Mouse (Mus musculus) thymus, postnatal 0 days (tissue): ENCODE data around the gene Myo5a. TPM values are rescaled to one million over a fixed set of nuclear protein-coding genes. Genes with fewer than 3 reads are reported as not detected.
"Not testable (repeated sequence)": the region's sequence is repeated elsewhere in the genome, so short reads cannot be mapped to it uniquely, and the experiment has no call there.

Experiments
- DNase-seq: peaks from one replicate; pipeline ENCODE4 v3.0.0-alpha.2; 2015; ENCODE audit warnings: low spot score
- polyA plus RNA-seq: library from polyadenylated mRNA; unstranded; fragments of >200 nt; fragmentation: Nextera tagmentation; extraction: Ambion mirVana; gene quantifications from 2 replicates; pipeline ENCODE4 v1.2.1, GENCODE M21; 2015

Gene Myo5a
- polyA plus RNA-seq, 1 experiment from 2014 or later = 5.7 TPM

DNA sequence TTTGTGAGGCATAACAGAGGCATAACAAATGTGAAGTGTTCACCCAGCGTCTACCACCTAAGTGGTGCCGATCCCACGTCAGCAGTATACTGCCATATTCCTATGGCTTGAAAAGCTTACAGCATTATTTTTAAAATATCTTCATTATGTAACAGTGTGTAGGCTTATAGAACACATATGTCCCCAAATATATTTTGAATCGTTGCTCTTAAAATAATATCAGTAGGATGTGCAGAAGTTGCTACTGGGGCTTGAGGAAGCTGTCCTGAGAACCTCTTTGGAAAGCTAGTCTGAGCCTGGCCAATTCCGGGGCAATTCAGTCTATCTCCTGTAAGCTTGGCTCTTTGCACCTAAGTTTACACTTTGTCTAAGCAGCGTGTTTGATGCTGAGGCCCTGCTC, 177.1 kb downstream of the Myo5a start:
- no peak for DNase-seq

GRCm38 (mm10) chr9:75248359-75248758, 177.5 kb downstream of the Myo5a start:
- DNase-seq = no peak

DNA sequence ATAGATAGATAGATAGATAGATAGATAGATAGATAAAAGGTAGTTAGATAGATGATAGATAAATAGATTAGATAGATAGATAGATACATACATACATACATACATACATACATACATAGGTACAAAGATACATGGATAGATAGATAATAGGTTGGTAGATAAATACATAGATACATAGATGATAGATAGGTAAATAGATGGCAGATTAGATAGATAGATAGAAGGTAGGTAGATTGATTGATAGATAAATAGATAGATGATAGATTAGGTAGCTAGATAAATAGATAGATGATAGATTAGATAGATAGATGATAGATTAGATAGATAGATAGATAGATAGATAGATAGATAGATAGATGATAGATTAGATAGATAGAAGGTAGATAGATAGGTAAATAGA, 178.1 kb downstream of the Myo5a start:
- DNase-seq = no peak

DNA sequence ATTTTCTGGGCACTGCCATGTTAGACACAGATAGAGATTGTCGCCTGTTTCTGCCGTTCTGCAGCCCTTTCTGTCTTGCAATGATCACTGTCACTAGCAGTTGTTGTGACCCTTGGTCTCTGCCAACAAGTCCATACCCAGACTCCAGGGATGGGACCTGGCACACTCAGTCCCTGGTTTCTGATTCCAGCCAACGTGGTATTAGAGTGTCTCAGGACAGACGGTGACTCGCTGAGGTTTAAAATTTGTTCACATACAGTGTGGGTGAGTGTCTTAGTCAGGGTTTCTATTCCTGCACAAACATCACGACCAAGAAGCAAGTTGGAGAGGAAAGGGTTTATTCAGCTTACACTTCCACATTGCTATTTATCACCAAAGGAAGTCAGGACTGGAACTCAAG, 182.3 kb downstream of the Myo5a start:
- not testable (repeated sequence) for DNase-seq

DNA sequence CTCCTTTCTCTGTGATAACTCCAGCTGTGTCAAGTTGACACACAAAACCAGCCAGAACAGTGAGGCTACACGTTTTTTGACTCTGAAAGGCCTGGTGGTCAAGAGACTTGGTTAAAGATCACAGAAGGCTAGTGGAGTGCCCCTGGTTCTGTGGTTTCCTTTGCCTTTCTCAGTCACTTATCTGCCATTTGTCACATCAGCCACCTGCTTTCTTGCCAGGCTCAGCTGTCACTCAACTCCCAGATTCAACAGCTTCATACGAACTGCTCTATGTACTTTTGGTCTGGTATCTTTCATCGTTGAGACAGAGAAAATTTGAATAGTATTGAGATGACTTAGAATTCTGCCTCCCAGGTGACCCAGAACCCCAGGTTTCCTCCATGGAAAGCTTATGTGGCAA, 183.0 kb downstream of the Myo5a start:
- DNase-seq = peak; percentile 57

DNA sequence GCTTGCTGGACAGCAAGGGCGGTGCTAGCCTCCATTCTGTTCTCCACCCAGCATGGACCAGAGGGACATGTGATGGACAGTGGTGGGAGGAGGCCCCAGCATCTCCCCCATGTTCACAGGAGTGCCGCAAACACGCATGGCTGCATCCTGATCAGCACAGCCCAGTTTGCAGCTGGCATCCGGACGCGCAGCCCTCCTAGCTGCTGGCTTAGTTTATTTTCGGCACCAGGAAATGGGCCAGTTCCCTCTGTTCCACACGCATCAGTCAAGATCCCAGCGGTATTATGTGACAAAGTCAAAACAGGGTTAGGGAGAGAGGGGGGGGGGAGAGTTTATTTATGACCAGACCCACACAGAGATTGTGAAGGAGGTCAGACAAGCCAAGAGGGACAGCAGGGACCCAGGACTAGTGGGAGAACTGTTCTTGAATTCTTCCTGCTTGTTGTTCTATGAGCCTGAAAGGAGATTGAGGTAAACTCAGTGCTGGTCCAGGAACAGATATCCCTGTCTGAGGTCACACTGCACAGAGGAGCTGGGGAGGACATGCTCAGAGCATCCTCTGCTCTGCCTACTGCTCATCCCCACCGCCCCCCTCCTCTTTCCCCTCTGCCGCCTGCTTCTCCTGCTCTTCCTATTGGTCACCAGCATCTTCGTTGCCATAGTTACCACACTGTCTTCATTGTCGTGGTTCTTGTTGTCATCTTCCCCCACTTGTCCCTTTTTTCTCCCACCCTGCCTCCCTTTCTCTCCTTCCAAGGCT, 183.6 kb downstream of the Myo5a start:
- DNase-seq = peak; percentile 44

DNA sequence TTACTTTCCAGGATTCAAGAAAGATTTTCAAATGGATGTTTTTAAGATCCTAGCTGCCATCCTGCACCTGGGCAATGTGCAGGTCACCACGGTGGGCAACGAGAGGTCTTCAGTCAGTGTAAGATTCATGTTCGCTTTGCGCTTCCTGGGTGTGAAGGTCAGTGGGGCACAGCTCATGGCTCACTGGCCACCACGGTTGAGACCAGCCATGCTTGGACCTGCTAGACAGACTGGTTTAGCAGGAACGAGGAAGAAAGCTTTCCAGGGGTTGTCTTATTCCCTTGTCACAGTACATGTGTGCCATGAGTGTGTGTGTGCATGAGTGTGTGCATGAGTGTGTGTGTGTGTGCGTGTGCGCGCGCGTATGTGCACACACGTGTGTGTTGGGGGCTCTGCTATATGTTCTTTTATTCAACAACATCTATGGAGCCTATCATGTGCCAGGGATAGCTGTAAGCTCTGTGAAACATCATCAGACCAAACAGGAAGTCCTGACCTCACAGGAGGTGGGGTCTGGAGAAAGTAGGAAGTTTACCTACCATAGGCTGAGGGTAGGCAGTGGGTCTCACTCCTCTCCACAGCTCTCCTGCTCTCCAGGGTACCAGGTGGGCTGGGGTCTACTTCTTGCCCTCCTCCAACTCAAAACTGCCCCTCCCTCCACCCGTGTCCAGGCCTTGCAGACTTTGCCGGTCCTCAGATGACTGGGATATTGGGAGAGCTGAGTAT, 185.2 kb downstream of the Myo5a start:
- peak; percentile 37 for DNase-seq

DNA sequence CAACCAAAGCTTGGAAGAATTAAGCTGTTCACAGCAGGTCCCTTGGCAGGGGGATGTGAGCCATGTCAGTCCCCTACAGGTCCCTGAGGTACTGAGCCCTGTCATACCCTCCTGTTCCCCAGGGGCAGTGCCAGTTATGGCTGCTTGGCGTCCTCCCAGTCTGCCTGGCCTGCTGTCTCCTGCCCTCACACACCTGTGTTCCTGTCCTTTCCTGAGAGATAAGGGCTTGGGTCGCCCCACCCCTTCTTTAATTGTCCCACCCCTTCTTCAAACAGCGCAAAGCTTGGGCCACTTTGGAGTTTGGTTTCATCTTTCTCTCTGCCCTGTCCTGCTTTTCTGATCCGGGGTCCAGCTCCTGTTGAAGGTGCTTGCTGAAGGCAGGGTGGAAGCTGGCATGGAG, 188.0 kb downstream of the Myo5a start:
- DNase-seq = no peak

GRCm38 (mm10) chr9:75259656-75260055, 188.8 kb downstream of the Myo5a start:
- no peak for DNase-seq

DNA sequence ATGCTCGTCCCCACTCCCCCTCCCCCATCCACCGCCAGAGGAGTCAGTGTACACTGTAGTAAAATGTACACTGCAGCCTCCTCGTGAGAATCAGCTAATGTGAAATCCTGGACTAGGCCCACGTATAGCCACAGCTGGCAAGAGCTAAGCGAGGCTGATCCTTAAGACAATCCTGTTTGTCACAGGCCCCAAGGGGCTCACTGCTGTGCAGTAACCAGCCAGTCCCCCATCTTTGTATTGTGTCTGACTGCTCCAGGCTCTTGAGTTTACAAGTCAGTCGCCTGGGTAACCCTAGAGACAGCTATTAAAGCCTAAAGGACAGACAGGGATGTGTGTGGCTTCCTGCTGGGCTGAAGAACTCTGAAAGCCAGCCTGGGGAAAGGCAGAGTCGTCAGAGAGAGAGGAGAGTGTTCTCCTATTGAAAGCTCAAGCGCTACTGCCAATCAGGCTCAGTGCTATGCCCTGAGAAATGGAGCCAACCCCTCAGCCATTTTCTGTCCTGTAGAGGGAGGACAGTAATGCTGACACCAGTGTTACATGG, 190.6 kb downstream of the Myo5a start:
- no peak for DNase-seq

DNA sequence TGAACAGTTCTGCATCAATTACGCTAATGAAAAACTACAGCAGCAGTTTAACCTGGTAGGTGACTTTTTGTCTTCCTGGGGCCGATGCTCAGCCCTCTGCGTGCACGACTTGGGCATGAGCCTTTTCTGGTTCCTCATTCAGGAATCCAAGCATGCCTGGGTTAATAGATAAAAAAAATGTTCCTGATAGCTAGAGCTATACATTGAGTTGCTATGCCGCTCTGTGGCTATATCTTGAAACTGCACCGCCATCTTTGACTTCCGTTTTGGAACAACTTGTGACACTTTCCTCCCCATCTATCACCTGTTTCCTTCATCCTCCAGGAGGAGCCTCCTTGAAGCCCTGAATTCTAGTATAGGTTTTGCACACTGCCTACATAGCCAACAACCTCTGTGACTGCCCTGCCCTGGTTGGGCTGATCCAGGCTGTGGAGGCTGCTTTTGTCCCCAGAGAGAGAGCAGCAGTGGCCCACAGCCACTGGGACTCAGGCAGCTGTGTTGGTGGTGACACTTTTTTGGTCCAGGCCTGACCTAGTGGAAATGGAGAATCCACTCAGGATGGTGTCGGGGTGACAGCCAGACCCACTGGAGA, 191.5 kb downstream of the Myo5a start:
- DNase-seq = peak; percentile 53

- DNase-seq = no peak
These were observed 193.3 kb downstream of the Myo5a start for GRCm38 (mm10) chr9:75264008-75264718.

GRCm38 (mm10) chr9:75267147-75267546, 196.3 kb downstream of the Myo5a start:
- DNase-seq = no peak

DNA sequence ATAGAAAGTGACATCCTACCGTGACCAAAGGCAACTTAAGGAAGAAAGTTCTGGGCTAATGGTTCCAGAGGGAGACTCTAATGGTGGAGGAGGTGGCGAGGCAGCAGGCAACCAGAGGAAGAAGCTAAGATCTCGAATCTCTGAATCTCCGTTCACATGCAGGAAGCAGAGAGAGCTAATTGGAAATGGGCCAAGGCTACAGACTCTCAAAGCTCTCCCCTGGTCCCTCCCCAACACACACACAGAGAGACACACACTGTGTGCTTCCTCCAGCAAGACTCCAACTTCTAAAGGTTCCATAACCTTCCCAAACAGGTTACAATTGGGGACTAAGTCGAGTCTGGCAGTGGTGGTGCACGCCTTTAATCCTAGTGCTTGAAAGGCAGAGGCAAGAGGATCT, 199.6 kb downstream of the Myo5a start:
- no peak for DNase-seq

- DNase-seq = no peak
These were observed 200.7 kb downstream of the Myo5a start for GRCm38 (mm10) chr9:75271539-75271938.

Other genes starting within 250 kb of the Myo5a start
- gene Onecut1, start 209.1 kb upstream of the Myo5a start, polyA plus RNA-seq = not detected in 2 replicates
- 15.3 and 17.4 TPM in 2 replicates for gene Fam214a, start 118.1 kb upstream of the Myo5a start, polyA plus RNA-seq
- 467 and 471 TPM in 2 replicates for gene Arpp19, start 33.4 kb upstream of the Myo5a start, polyA plus RNA-seq
- 0.44 and 0.98 TPM in 2 replicates for gene Myo5c, start 161.0 kb downstream of the Myo5a start, polyA plus RNA-seq
- 4.4 and 4.5 TPM in 2 replicates for gene Gnb5, start 235.3 kb downstream of the Myo5a start, polyA plus RNA-seq